Mouse (Mus musculus): Measurements from ENCODE around the gene Lrp3. TPM values are rescaled to one million over a fixed set of nuclear protein-coding genes. Genes with fewer than 3 reads are reported as not detected.
A peak's percentile ranks its signal among the peaks of the same experiment; 100 is the strongest.

The Lrp3 gene
- polyA plus RNA-seq, 1 experiment from 2014 or later: 17.9 TPM

DNA sequence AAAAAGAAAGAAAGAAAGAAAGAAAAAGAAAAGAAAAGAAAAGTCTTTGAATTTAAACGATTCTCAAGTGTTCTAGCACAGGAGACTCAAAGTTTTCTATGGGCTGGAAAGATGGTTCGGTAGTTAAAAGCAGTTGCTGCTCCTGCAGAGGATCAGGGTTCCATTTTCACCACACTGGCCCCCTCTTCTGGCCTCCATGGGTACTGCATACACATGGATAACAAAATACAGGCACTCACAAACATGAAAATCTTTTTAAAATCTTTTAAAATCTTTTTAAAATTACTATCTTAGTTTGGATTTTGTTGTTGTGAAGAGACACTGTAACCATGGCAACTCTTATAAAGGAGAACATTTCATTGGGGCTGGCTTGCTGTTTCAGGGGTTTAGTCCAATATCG, 15.0 kb upstream of the Lrp3 start:
- H3K27ac ChIP-seq: no peak overlapping the region
- ATAC-seq (ENCODE audit: low FRiP score): no peak
- no peaks in the 10 kb centered on the region for H3K36me3 ChIP-seq
- H3K4me1 ChIP-seq: peaks cover under 1% of the 10 kb centered on the region
- H3K27me3 ChIP-seq: no peaks in the 10 kb centered on the region
- H3K9me3 ChIP-seq (replicated peaks): peaks cover 3% of the 10 kb centered on the region; the same call in 1 of the 2 replicates
- H3K4me2 ChIP-seq (replicated peaks): no peak overlapping the region
- WGBS: 77% methylated on average over 3 of the region's 3 CpGs
- no peak overlapping the region for H3K4me3 ChIP-seq
- no peak overlapping the region for H3K9ac ChIP-seq

DNA sequence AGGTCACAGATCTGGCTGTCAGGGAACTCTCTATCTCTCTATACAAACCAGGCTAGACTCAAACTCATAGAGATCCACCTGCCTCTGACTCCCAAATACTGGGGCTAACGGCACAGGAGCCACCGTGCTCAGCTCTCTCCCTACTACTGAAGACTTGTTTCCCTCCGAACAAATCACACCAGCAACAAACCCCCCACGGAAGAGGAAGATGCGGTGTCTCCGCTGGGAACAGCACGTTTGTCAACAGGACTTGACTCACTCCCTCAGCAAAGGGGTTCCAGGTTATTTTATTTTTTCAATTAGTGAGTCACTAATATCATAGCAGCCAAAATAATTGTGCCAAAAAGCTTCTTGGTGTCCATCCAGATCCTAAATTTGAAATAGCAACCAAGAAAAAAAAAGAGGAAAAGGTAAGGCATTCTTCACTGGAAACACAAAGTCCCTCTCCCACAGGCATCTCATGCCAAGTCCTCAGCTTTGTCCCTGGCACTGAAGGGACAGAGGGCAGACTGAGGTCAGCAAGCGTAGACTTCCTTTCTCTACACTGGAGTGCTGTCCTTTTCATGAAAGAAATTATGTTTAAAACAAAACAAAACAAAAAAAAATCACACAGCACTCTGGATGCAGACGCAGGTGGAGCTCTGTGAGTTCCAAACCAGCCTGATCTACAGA, 5.5 kb upstream of the Lrp3 start:
- Histone ChIP-seq H3K4me1 (peaks cover 1% of the 10 kb centered on the region), H3K4me3 (no peak overlapping the region), H3K36me3 (no peaks in the 10 kb centered on the region), H3K9me3 (replicated peaks) (no peaks in the 10 kb centered on the region), H3K4me2 (replicated peaks) (no peak overlapping the region), H3K27ac (no peak overlapping the region), H3K27me3 (peaks cover 4% of the 10 kb centered on the region; the same call in 1 of the 2 replicates), H3K9ac (no peak overlapping the region)
- no peak for ATAC-seq (ENCODE audit: low FRiP score)
- 76% methylated on average over 9 of the region's 9 CpGs for WGBS

DNA sequence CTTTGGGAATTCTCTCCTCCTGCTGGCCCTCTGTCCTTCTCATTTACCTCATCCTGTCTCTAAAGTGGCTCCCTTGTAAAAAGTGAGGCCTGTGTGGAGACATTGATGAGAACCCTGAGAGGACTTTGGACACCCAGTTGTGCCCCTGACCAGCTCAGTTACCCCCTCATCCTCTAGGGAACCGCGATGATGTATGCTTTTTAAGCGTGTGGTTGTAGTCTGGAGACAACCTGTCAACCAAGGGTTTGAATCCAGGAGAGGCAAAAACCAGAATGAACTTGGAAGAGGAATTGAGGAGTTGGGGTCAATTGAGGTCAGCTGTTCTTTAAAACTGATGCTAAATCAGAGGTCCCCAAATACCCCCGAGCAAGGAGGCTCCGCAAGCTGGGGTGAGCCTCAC, 433 bp upstream of the Lrp3 start:
- Histone ChIP-seq H3K27ac (peak overlapping the region; percentile 92), H3K36me3 (peaks cover 23% of the 10 kb centered on the region), H3K9ac (peak overlapping the region; percentile 94), H3K9me3 (replicated peaks) (no peaks in the 10 kb centered on the region), H3K4me2 (replicated peaks) (peak overlapping the region; percentile 75), H3K4me3 (peak overlapping the region; percentile 81), H3K27me3 (peaks cover 4% of the 10 kb centered on the region; the same call in 1 of the 2 replicates), H3K4me1 (peaks cover 22% of the 10 kb centered on the region)
- no peak; the same call in 1 of the 2 replicates for ATAC-seq (ENCODE audit: low FRiP score)
- 44% methylated on average over 5 of the region's 5 CpGs for WGBS

DNA sequence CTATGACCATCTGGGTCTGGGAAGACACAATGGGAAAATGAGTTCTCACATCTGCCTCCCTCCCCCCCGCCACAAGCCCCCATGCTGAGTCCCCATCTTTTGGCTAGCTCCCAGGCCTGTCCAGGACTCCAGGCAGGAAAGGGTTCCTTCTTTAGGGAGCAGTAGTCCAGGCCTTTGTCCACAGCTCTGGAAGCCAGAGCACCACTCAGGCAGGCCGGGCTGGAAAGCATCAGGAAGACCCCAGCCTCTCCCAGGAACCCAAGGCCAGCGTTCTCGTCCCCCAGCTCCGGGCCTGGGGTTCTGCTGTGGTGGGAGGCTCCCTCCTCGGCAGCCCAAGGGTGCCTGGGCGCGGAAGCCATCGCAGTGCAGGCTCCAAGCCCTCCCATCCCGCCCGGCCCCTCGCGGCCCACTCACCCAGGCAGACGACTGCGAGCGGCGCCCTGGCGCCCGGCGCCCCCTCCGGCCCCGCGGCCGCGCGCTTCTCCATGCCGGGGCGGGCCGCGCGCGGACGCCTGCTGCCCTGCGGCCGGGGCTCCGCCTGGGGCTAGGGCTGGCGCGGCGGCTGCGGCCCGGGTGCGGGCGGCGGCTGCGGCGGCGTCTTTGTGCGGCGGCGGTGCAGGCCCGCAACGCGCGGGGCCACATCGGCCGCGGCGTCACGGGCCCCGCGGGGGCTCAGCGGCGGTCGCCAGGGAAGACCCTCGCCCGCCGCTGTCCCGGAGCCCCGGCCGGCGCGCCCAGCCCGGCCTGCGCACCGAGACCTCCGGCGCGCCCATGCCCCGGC, 666 bp downstream of the Lrp3 start:
- WGBS: under 1% methylated on average over 59 of the region's 79 CpGs

DNA sequence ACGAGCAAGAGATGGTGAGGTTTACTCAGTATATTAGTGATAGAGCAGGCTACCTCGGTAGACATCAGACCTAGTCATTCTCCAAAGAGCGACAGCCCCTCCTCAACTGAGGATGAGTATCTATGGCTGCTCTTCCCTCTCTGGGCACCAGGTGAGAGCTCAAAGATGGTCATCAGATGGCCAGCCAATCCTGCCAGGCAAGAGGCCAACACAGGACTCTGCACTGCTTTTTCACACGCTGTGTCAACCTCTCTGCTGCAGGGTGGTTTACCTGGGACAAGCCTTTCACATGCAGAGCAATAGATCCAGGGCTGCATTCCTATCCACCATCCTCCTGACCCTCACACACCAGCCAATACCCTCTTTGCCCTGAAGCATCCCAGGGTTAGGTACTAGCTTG, 3.5 kb downstream of the Lrp3 start:
- Histone ChIP-seq H3K4me1 (peaks cover 22% of the 10 kb centered on the region), H3K27me3 (no peaks in the 10 kb centered on the region), H3K27ac (no peak overlapping the region), H3K36me3 (peaks cover 60% of the 10 kb centered on the region), H3K9ac (no peak overlapping the region), H3K9me3 (replicated peaks) (no peaks in the 10 kb centered on the region), H3K4me3 (no peak overlapping the region), H3K4me2 (replicated peaks) (no peak overlapping the region)
- WGBS: 89% methylated on average over 4 of the region's 4 CpGs
- no peak for ATAC-seq (ENCODE audit: low FRiP score)

More for the DNA sequence above, 666 bp downstream of the Lrp3 start:
- H3K36me3 ChIP-seq: peaks cover 34% of the 10 kb centered on the region
- H3K4me2 ChIP-seq (replicated peaks): peak overlapping the region; percentile 75
- peaks cover 22% of the 10 kb centered on the region for H3K4me1 ChIP-seq
- no peaks in the 10 kb centered on the region for H3K9me3 ChIP-seq (replicated peaks)
- H3K9ac ChIP-seq: peak overlapping the region; percentile 94
- peak overlapping the region; percentile 81 for H3K4me3 ChIP-seq
- ATAC-seq (ENCODE audit: low FRiP score): peak; percentile 62
- H3K27me3 ChIP-seq: peaks cover 4% of the 10 kb centered on the region; the same call in 1 of the 2 replicates
- peak overlapping the region; percentile 92 for H3K27ac ChIP-seq

DNA sequence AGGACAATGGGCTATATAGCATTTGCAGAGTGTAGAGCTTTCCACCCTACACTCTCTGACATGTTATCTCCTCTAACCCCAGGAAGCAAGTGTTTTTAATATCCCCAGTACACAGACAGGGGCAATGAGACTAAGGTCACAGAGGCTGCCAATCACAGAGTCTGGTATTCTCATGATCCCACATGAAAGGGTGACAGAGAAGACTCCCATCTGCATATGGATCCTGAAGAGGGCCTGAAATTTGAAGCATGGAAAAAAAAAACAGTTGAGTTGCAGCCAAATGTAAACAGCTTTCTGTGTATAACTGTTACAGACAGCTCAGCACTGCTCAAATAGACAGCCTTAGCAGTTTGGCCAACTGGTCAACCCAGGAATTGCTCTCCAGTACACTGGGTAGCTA, 15.5 kb downstream of the Lrp3 start:
- no peak overlapping the region for H3K27ac ChIP-seq
- H3K27me3 ChIP-seq: no peaks in the 10 kb centered on the region
- no peak overlapping the region for H3K4me2 ChIP-seq (replicated peaks)
- no peaks in the 10 kb centered on the region for H3K9me3 ChIP-seq (replicated peaks)
- no peaks in the 10 kb centered on the region for H3K4me1 ChIP-seq
- ATAC-seq (ENCODE audit: low FRiP score): no peak
- peaks cover 62% of the 10 kb centered on the region for H3K36me3 ChIP-seq
- H3K4me3 ChIP-seq: no peak overlapping the region
- no peak overlapping the region for H3K9ac ChIP-seq

DNA sequence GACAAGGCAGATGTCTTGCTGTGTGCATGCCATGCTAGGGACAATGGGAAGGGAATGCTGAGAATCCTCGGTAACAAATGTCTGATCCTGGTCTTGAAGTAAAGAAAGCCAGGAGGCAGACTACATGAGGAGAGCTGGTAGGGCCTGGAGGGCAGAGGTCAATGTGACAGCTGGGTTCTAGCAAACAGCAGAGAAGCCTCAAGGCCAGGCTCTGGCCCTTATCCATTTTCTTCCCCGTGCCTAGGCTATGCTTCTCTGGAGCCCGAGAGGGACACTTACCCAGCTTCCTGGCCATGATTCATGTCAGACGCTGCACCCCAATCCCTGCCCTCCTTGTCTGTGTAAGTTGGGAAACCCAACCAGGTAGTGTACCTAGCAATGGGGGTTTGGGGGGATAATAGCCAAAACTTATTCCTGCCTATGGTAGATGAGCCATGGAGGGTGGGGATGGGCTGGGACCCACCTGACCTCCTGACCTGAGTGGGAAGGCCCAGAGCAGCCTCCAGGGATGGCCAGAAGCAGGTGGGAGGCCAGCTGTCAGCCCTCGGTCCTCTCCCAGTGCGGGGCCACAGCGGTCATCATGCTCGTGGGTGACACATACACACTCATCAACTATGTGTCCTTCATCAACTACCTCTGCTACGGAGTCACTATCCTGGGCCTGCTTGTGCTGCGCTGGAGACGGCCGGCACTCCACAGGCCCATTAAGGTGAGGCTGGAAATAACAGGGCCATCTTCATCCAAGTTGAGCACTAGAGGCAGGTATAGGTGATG, 16.1 kb downstream of the Lrp3 start:
- no peak for ATAC-seq (ENCODE audit: low FRiP score)
- WGBS: 94% methylated on average over 12 of the region's 12 CpGs

DNA sequence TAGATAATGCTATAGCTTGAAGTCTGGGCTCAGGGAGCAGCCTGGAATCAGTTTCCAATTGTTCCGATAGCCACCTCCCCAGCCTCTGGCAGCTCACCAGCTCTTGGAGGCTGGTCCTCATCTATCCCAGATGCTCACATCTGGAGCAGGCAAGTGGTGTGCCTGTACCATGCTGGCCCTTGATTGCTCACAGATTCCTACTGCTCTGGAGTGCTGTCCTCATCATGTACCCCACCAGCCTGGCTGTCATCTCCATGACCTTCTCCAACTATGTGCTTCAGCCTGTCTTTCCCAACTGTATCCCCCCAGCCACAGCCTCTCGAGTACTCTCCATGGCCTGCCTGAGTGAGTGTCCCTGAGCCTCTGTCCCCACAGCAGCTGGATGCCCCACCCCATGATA, 18.3 kb downstream of the Lrp3 start:
- Histone ChIP-seq H3K27ac (no peak overlapping the region), H3K27me3 (no peaks in the 10 kb centered on the region), H3K4me2 (replicated peaks) (no peak overlapping the region), H3K9ac (no peak overlapping the region), H3K4me3 (no peak overlapping the region), H3K36me3 (peaks cover 34% of the 10 kb centered on the region), H3K9me3 (replicated peaks) (no peaks in the 10 kb centered on the region), H3K4me1 (no peaks in the 10 kb centered on the region; the same call in 1 of the 2 replicates)
- WGBS: 78% methylated on average over 2 of the region's 2 CpGs
- ATAC-seq (ENCODE audit: low FRiP score): no peak

More for the DNA sequence above, 16.1 kb downstream of the Lrp3 start:
- Histone ChIP-seq H3K4me3 (no peak overlapping the region), H3K9me3 (replicated peaks) (no peaks in the 10 kb centered on the region), H3K4me1 (no peaks in the 10 kb centered on the region), H3K27me3 (no peaks in the 10 kb centered on the region), H3K9ac (no peak overlapping the region), H3K27ac (no peak overlapping the region), H3K4me2 (replicated peaks) (no peak overlapping the region), H3K36me3 (peaks cover 56% of the 10 kb centered on the region)

DNA sequence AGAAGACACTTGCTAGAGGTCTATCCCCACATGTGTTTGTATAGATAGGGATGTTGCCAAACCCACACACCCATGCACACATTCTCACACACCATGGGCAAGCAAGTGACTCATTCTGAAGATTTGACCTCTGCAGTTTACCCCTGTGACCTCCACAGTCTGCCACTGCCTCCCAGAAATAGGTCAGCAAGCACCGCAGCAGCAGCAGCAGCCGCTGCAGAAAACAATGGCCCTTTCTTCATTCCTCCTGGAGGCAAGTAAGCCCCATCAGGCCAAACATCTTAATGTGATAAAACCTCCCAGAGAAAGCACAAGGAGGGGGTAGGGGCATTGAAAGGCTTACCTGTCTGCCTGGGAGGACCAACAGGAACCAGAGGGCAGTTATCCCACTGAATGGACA, 24.0 kb downstream of the Lrp3 start:
- 9% methylated on average over 2 of the region's 2 CpGs for WGBS
- no peaks in the 10 kb centered on the region for H3K9me3 ChIP-seq (replicated peaks)
- ATAC-seq (ENCODE audit: low FRiP score): no peak
- peaks cover 3% of the 10 kb centered on the region for H3K4me1 ChIP-seq
- H3K9ac ChIP-seq: no peak overlapping the region
- H3K36me3 ChIP-seq: no peaks in the 10 kb centered on the region
- no peak overlapping the region for H3K4me2 ChIP-seq (replicated peaks)
- H3K4me3 ChIP-seq: no peak overlapping the region
- H3K27me3 ChIP-seq: peaks cover 21% of the 10 kb centered on the region
- H3K27ac ChIP-seq: no peak overlapping the region

DNA sequence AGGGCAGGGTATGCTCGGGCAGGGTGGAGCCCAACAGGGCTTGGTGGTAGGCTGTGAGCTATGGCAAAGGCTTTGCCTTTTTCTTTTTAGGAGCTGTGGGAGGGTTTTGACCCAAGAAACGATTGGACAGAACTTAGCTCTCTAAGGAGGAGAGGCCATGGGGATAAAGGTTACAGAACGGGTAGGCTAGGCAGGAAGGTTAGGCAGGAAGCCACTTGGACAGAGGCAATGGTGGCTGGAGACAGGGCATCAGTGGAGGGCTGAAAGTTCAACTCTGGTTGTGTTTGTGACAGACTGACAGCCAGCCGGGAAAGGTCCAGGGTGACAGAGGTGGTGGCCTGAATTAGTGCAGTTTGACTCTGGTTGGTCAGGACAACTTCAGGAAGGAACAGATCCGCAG, 25.6 kb downstream of the Lrp3 start:
- H3K36me3 ChIP-seq: no peaks in the 10 kb centered on the region
- WGBS: 73% methylated on average over 5 of the region's 5 CpGs
- H3K27ac ChIP-seq: no peak overlapping the region
- H3K27me3 ChIP-seq: peaks cover 37% of the 10 kb centered on the region
- H3K9me3 ChIP-seq (replicated peaks): no peaks in the 10 kb centered on the region
- H3K4me1 ChIP-seq: peaks cover 9% of the 10 kb centered on the region
- H3K9ac ChIP-seq: no peak overlapping the region
- ATAC-seq (ENCODE audit: low FRiP score): no peak
- H3K4me3 ChIP-seq: no peak overlapping the region
- H3K4me2 ChIP-seq (replicated peaks): no peak overlapping the region

DNA sequence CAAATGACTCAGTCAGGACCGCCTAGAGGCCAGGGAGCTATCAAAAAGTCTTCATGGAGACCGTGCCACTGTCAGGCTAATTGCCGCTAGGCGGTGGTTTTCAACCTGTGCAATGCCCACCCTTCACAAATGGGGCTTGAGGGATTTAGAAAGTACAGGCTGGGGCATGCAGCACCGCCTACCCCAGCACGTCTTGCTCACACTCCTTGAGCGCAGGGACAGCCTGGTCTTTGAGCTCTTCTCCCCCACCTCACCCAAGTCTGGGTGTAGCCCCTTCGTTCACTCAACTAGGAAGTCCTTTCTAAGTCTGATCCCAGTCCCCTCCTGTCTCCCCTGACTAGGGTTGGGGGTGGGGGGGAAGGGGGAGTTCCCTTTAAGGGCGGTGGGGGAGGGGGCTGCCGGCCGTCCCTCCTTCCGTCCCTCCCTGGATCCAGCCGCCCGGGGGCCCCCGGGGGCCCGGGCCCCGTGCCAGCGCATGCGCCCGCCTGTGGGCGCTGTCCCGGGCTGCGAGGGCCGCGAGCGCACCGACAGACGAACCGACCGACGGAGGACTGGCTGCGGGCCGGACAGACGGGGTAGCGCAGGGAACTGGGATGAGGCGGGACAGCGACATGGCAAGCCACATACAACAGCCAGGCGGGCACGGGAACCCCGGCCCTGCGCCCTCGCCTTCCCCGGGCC, 29.3 kb downstream of the Lrp3 start, which contains the start of gene Slc7a10:
Gene Slc7a10, plus strand, starts transcription at position 497 of the 681 bp plus-strand sequence.
- Histone ChIP-seq H3K4me3 (peak within 1 kb of the TSS; percentile 35), H3K9me3 (replicated peaks) (no peaks in the 10 kb centered on the region; the same call in 1 of the 2 replicates), H3K36me3 (no peaks in the 10 kb centered on the region), H3K27me3 (peaks cover 44% of the 10 kb centered on the region), H3K27ac (no peak within 1 kb of the TSS), H3K9ac (peak within 1 kb of the TSS; percentile 53), H3K4me1 (peaks cover 9% of the 10 kb centered on the region), H3K4me2 (replicated peaks) (peak within 1 kb of the TSS; percentile 62)
- 1% methylated on average over 41 of the region's 43 CpGs for WGBS
- peak; percentile 28 for ATAC-seq (ENCODE audit: low FRiP score)
